Mouse (Mus musculus) bone marrow macrophage, adult 2 months (primary cell): ENCODE measurements around the gene Slmap.

Experiments
- CTCF ChIP-seq: IDR thresholded peaks from 2 replicates; pipeline ENCODE4 v1.5.1; 2012; ENCODE audit warnings: low read depth, mild to moderate bottlenecking, low read length, moderate library complexity
- POLR2A ChIP-seq: IDR thresholded peaks from 2 replicates; pipeline ENCODE4 v1.6.1; 2012; ENCODE audit warnings: mild to moderate bottlenecking, low read depth, low read length, borderline replicate concordance

DNA sequence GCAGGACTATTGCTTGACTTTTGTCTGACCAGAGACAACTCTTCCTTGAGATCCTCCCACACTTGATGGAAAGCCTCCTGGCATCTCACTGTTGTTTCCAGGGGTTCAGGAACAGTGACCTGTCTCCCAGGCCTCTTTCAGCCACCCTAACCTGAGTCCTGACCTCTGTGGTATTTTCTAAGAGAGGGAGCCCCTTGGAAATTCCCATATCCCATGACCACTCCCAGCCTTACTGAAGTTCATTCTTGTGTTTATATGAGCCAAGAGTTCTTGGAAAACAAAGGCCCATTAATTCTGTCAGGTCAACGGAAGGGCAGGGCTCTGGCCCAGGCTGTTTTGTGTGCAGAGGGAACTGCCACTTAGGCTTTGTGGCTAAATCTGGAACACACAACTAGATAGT, 22.9 kb upstream of the Slmap start:
- TF ChIP-seq CTCF (no peak), POLR2A (no peak)
